Mouse (Mus musculus) cerebellum, adult 9-10 months (tissue): ENCODE data around the gene Esp6.
"Not testable (repeated sequence)": the region's sequence is repeated elsewhere in the genome, so short reads cannot be mapped to it uniquely, and the experiment has no call there.

ENCODE experiments used
- DNase-seq: peaks from one replicate; pipeline ENCODE4 v3.0.0; 2022

Gene Esp6

DNA sequence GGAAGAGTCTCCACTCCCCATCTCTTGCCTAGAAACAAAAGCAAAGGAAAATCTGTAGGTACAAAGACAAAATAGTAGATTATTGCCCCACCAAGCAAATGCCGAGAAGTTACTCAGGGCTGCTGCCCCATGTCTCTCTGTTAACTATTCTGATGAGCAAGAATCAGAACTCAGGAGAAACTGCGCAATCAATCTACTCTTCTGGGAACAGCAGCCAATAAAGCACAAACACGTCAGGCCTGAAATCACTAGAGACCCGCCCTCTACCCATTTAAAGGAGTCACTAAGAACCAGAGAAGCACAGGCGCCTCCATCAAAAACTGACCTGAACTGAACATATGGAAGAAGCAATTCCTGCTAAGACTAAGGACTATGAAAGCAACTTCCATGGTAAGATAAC, at the start of gene Esp6:
Gene Esp6 (plus strand): TSS at position 301 of the 400 bp plus-strand sequence.
- no peak for DNase-seq

DNA sequence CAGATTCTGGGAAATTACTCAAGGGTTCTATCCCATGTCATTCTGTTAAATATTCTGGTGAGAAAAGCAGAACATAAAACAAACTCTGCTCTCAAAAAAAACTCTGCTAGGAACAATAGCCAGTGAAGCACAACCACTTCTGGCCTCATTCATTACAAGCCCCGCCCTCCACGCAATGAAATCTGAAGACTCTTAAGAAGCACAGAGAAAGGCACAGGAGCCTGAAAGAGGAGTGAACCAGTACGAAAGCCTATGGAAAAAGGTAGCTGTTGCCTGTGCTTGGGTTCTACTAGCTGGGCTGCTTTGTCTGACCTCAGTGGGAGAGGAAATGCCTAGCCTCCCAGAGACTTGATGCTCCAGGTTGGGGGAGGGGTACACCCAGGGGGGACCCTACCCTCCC, 41.5 kb upstream of the Esp6 start, which contains the start of gene Esp8:
Gene Esp8 (plus strand): TSS at position 205 of the 400 bp plus-strand sequence.
- DNase-seq = no peak

DNA sequence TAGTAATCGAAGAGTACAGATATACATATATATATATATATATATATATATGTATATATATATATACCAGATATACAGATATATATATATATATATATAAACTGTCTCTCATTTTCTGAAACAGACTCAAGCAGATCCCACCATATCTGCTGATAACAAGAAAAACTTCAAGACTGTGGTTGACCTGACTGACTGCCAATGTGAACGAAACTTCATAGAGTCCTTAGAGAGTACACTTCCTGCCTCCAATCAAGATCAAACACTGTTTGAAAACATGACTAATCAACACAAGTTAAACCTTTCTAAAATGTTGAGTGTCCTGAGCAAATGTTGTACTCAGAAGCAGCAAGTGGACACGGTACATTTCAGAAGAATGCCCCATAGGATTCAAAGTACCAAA, 31.5 kb upstream of the Esp6 start:
- no peak for DNase-seq

DNA sequence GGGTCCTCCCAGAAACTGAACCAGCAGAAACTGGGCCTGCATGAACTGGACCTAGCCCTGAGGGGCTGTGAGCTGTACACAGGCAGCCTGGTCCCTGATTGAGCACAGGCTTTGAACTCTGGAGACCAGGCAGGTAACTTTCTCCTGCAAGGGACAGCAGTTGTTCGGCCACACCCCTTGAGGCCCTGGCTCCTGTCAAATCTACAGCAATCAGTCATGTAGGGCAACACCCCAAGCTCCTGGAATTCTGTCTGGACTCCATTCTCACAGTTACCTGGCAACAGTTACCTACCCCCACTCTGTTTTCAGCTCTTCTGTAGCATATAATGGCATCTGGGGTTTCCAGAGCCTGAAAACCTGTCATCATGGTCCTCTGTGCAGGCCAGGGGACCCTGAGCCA, 30.2 kb upstream of the Esp6 start:
- DNase-seq = no peak

DNA sequence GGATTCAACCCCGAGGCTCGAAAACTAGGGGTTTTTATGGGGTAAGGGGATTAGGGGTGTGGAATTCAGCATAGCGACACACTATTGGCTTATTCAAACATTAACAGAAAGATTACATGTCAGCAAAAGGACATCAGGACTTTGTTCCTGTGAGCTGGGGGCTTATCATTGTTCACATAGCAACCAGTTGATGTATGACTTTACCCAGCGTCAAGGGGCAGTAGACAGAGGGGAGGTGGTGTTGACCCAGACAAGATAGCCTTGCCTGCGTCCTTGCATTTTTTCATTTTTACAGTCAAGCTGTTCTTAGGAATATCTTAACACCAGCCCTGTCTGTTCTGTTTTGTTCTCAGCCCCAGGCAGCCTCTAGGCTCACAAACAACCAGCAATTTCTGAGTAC, 14.3 kb upstream of the Esp6 start:
- DNase-seq = not testable (repeated sequence)

DNA sequence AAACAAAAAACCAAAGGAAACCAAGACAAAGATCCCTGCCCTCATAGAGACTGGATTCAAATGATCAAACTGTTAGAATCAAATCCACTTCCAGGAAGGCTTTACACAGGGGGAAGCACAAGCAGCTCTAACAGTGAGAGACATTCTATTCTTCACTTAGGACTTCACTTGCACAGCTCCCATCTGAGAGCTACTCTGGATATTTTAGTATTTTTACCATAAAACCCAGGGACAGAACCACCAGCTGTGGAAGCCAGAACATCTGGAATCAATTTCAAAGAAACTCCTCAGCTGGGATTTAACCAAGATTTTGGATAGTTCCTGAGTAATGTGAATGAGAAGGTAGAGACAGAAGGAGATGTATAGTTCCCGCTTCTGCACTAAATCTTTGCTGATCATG, 7.8 kb upstream of the Esp6 start:
- DNase-seq = no peak

DNA sequence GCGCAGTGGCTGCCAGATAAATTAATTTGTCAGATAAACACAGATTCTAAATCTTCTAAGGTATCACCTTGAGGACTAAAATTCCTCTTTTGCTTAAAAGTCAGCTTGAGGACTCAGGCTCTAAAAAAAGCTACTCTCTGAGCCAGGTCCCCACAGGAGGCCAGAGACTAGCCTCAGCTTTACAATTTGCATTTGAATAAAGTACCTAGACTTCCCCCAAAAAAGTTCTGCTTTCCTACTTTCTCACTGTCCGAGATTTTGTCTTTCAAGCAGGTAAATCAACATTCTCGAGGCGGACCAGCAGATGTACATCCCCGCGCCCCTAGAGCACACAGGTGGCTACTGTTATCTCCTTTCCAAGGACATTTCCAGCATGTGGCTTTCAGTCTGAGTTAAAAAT, 22.6 kb downstream of the Esp6 start:
- DNase-seq = not testable (repeated sequence)

DNA sequence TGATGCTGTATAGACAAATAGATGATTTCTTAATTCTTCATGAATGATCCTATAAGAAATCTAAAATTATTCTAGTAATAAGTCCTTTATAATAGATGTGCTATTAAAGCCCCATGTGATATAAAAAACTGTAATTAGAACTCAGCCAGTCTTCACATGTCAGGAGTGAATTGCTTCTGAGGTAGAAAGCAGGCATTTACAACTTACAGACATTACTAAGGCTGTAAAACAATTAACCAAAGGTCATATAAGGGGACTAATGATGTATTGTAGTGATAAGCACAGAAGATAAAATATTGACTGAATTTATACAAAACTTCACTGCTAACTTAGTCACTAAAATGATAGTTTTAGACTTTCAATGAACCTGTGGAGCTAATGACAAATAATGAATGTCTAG, 30.0 kb downstream of the Esp6 start:
- no peak for DNase-seq

DNA sequence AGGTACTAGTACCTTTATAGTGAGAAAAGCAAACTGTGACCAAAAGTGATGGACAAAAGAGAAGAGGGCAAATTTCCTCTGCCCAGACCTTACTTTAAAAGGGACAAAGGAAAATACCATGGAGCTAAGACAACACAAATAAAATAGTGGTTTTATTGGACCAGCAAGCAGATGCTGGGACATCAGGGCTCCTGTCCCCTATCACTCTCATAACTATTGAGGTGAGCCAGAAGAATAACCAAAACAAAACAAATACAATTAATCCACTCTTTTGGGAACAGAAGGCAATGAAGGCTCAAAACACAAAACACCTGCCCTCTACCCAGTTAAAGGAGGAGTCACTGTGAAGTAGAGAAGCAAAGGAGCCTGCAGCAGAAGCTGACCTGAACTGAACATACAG, 37.0 kb downstream of the Esp6 start, which contains the start of gene Esp4:
Gene Esp4 (plus strand): TSS at position 301 of the 400 bp plus-strand sequence.
- no peak for DNase-seq
